Mouse (Mus musculus): ENCODE data around the gene Catsperz. TPM values are rescaled to one million over a fixed set of nuclear protein-coding genes. Genes with fewer than 3 reads are reported as not detected.

Catsperz gene
- total RNA-seq, 1 experiment, result 14.9 TPM

DNA sequence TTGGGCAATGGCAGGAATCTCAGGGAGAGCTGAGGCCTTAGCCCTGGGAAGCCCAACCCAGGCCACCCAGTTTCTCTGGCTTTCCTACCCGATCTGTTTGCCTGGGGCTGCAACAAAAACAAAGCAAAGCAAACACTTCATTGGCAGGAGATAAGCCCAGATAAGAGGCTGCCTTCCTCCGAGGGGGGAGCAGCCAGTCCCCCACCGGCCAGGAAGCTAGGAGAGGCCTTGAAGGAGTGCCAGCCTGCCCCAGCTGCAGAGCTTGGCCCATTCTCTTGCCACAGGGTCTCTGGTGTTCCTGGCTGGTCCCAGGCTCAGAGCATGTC is 27.5 kb upstream of the Catsperz start:
- TF ChIP-seq ZNF384 (IDR thresholded peaks at IDR 0.05; ENCODE audit: low read depth, low read length) (no peak), MAFK (IDR thresholded peaks at IDR 0.05; ENCODE audit: insufficient read depth, low read depth, low read length) (no peak), CHD2 (IDR thresholded peaks at IDR 0.05; ENCODE audit: low read depth, low read length) (no peak), HCFC1 (IDR thresholded peaks at IDR 0.05; ENCODE audit: borderline replicate concordance, insufficient read depth, low read length) (no peak), ZC3H11A (IDR thresholded peaks at IDR 0.05; ENCODE audit: borderline replicate concordance, low read depth, low read length) (no peak)
- H3K4me3 ChIP-seq (ENCODE audit: insufficient read depth in 1 of 2, low read depth in 1 of 2, low read length in 2 of 2, poor library complexity in 1 of 2, severe bottlenecking in 1 of 2), result peak overlapping the region; percentile 80; a peak in 3 of 4 replicates
- H3K27ac ChIP-seq (ENCODE audit: insufficient read depth, low read depth, low read length, poor library complexity, severe bottlenecking), result peak overlapping the region; percentile 91; the same call in 1 of the 2 replicates
- H3K9me3 ChIP-seq (ENCODE audit: control insufficient read depth, insufficient read depth, low read depth, low read length), result no peaks in the 10 kb centered on the region
- no peak for DNase-seq (ENCODE audit: low read depth, low spot score)
- peak overlapping the region; percentile 82; the same call in 1 of the 2 replicates for H3K9ac ChIP-seq (ENCODE audit: insufficient read depth, low read depth, low read length, poor library complexity, severe bottlenecking)
- peaks cover 34% of the 10 kb centered on the region for H3K36me3 ChIP-seq (ENCODE audit: control insufficient read depth, insufficient read depth, low read length, poor library complexity, severe bottlenecking)
- in situ Hi-C loops (cut with MboI; ENCODE audit: low sequenced_read_pairs in 2 of 2, unreplicated experiment in 2 of 2), result no loop called here
- H3K4me1 ChIP-seq (ENCODE audit: control insufficient read depth in 2 of 2, insufficient read depth in 2 of 2, low read length in 2 of 2, poor library complexity in 1 of 2), result peaks cover 0 to 23% of the 10 kb centered on the region in 2 experiments; a peak in 3 of 4 replicates

DNA sequence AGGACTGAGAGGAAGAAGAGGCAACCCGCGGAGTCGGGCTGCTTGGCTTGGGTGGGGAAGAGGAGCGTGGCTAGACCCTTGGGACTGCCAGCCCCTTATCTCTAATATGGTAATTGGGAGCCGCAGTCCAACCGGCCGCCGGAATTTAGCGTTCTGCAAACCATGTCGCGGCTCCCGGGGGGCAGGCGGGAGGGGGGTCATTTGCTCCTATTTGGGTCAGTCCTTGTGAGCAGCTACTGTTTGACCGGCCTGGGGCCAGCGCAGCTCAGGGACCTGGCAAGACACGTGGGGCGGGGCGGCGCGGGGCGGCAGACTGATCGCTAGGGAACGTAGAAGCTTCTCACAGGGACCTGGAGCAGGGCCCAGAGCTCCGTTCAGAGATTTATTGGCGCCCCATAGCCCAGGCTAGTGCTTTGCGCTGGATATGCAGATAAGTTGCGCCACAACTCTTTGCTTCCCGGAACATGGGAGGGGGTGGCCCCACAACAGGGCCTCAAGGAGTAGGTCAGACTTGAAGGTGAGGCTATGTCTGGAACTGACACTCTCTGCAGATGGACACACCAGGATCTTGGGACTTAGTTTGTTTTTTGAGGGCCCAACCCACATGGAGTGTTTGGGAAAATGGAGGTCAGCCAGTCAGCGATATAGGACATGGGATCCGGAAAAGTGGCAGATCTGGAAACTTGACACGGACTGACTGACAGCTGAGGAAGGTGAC is 27.0 kb upstream of the Catsperz start:
- H3K36me3 ChIP-seq (ENCODE audit: control insufficient read depth, insufficient read depth, low read length, poor library complexity, severe bottlenecking), result peaks cover 29% of the 10 kb centered on the region
- no peaks in the 10 kb centered on the region for H3K9me3 ChIP-seq (ENCODE audit: control insufficient read depth, insufficient read depth, low read depth, low read length)
- no peak for DNase-seq (ENCODE audit: low read depth, low spot score)
- peaks cover 0 to 24% of the 10 kb centered on the region in 2 experiments; a peak in 3 of 4 replicates for H3K4me1 ChIP-seq (ENCODE audit: control insufficient read depth in 2 of 2, insufficient read depth in 2 of 2, low read length in 2 of 2, poor library complexity in 1 of 2)
- TF ChIP-seq ZC3H11A (IDR thresholded peaks at IDR 0.05; ENCODE audit: borderline replicate concordance, low read depth, low read length) (no peak), CHD2 (IDR thresholded peaks at IDR 0.05; ENCODE audit: low read depth, low read length) (no peak), ZNF384 (IDR thresholded peaks at IDR 0.05; ENCODE audit: low read depth, low read length) (no peak), HCFC1 (IDR thresholded peaks at IDR 0.05; ENCODE audit: borderline replicate concordance, insufficient read depth, low read length) (no peak), MAFK (IDR thresholded peaks at IDR 0.05; ENCODE audit: insufficient read depth, low read depth, low read length) (no peak)
- in situ Hi-C loops (cut with MboI; ENCODE audit: low sequenced_read_pairs in 2 of 2, unreplicated experiment in 2 of 2), result no loop called here
- peak overlapping the region; percentile 80 for H3K4me3 ChIP-seq (ENCODE audit: insufficient read depth in 1 of 2, low read depth in 1 of 2, low read length in 2 of 2, poor library complexity in 1 of 2, severe bottlenecking in 1 of 2)
- peak overlapping the region; percentile 82 for H3K9ac ChIP-seq (ENCODE audit: insufficient read depth, low read depth, low read length, poor library complexity, severe bottlenecking)
- peak overlapping the region; percentile 91 for H3K27ac ChIP-seq (ENCODE audit: insufficient read depth, low read depth, low read length, poor library complexity, severe bottlenecking)

DNA sequence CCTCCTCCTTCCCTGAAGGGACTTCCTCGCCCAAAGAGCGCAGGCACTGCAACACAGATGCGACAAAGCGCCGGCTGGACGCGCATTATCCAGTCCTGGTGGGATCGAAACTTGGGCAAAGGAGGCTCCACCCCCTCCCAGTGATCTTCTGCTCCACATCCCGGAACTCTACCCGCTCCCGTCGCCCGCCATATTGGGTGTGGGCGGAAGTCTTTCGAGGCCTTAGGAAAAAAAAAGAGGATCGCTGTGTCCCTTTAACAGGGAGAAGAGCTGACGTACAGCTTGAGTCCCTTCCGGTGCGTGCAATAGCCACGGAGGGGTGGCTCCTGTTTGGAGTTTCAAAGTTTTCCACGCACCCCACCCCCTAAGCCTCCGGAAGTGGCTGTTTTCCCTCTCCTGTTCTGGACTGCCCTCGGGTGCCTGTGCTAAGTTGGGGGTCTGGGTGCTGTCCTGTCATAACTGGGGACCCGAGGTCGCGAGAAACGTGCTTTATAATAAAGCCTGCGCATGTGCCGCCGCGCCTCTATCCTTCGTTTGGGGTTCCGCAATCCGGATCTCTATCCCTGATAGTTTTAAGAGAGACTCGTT is 26.3 kb upstream of the Catsperz start:
- TF ChIP-seq ZNF384 (IDR thresholded peaks at IDR 0.05; ENCODE audit: low read depth, low read length) (peak; percentile 96), HCFC1 (IDR thresholded peaks at IDR 0.05; ENCODE audit: borderline replicate concordance, insufficient read depth, low read length) (peak; percentile 87), MAFK (IDR thresholded peaks at IDR 0.05; ENCODE audit: insufficient read depth, low read depth, low read length) (no peak)
- Histone ChIP-seq H3K4me3 (ENCODE audit: insufficient read depth in 1 of 2, low read depth in 1 of 2, low read length in 2 of 2, poor library complexity in 1 of 2, severe bottlenecking in 1 of 2) (peak overlapping the region; percentile 80), H3K27ac (ENCODE audit: insufficient read depth, low read depth, low read length, poor library complexity, severe bottlenecking) (peak overlapping the region; percentile 91), H3K36me3 (ENCODE audit: control insufficient read depth, insufficient read depth, low read length, poor library complexity, severe bottlenecking) (peaks cover 22% of the 10 kb centered on the region), H3K9ac (ENCODE audit: insufficient read depth, low read depth, low read length, poor library complexity, severe bottlenecking) (peak overlapping the region; percentile 82), H3K9me3 (ENCODE audit: control insufficient read depth, insufficient read depth, low read depth, low read length) (no peaks in the 10 kb centered on the region), H3K4me1 (ENCODE audit: control insufficient read depth in 2 of 2, insufficient read depth in 2 of 2, low read length in 2 of 2, poor library complexity in 1 of 2) (peaks cover 0 to 25% of the 10 kb centered on the region in 2 experiments; a peak in 3 of 4 replicates)
- in situ Hi-C loops (cut with MboI; ENCODE audit: low sequenced_read_pairs in 2 of 2, unreplicated experiment in 2 of 2), result no loop called here
- peak; percentile 80 for DNase-seq (ENCODE audit: low read depth, low spot score)

DNA sequence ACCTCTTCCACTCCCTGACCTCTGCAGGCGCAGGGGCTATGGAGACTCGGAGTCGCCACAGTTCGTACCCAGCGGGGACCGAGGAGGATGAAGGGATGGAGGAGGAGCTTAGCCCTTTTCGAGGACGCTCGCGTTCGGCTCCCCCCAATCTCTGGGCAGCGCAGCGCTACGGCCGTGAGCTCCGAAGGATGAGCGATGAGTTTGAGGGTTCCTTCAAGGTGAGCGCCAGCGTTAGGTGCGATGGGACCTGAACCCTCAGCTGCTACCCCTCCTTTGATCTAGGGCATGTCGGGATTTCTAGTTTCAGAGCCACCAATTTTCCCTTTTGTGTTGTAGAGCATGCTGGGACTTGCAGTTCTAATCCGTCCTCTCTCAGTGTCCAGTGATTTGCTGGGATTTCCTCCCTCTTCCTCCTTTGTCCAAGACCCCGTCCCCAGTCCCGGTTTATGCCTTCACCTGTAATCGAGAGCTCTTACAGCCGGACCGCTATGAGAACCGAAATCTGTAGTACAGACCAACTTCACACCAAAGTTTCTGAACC is 25.5 kb upstream of the Catsperz start:
- in situ Hi-C loops (cut with MboI; ENCODE audit: low sequenced_read_pairs in 2 of 2, unreplicated experiment in 2 of 2), result no loop called here
- no peaks in the 10 kb centered on the region for H3K9me3 ChIP-seq (ENCODE audit: control insufficient read depth, insufficient read depth, low read depth, low read length)
- peaks cover 18% of the 10 kb centered on the region for H3K36me3 ChIP-seq (ENCODE audit: control insufficient read depth, insufficient read depth, low read length, poor library complexity, severe bottlenecking)
- DNase-seq (ENCODE audit: low read depth, low spot score), result no peak
- peak overlapping the region; percentile 79; the same call in 1 of the 2 replicates for H3K27ac ChIP-seq (ENCODE audit: insufficient read depth, low read depth, low read length, poor library complexity, severe bottlenecking)
- peak overlapping the region; percentile 80 for H3K4me3 ChIP-seq (ENCODE audit: insufficient read depth in 1 of 2, low read depth in 1 of 2, low read length in 2 of 2, poor library complexity in 1 of 2, severe bottlenecking in 1 of 2)
- peak overlapping the region; percentile 81 for H3K9ac ChIP-seq (ENCODE audit: insufficient read depth, low read depth, low read length, poor library complexity, severe bottlenecking)
- H3K4me1 ChIP-seq (ENCODE audit: control insufficient read depth in 2 of 2, insufficient read depth in 2 of 2, low read length in 2 of 2, poor library complexity in 1 of 2), result peaks cover 0 to 22% of the 10 kb centered on the region in 2 experiments; a peak in 3 of 4 replicates
- TF ChIP-seq HCFC1 (IDR thresholded peaks at IDR 0.05; ENCODE audit: borderline replicate concordance, insufficient read depth, low read length) (peak; percentile 85), CHD2 (IDR thresholded peaks at IDR 0.05; ENCODE audit: low read depth, low read length) (no peak)

All from ES-E14 (cell line).